Mouse (Mus musculus): ENCODE measurements at regions not wholly inside any gene's neighbourhood (a gene's known extent, or its start where the extent isn't known, plus 50 kb on each side); places are given as distances from the start of the nearest gene placed in this dataset.

DNA sequence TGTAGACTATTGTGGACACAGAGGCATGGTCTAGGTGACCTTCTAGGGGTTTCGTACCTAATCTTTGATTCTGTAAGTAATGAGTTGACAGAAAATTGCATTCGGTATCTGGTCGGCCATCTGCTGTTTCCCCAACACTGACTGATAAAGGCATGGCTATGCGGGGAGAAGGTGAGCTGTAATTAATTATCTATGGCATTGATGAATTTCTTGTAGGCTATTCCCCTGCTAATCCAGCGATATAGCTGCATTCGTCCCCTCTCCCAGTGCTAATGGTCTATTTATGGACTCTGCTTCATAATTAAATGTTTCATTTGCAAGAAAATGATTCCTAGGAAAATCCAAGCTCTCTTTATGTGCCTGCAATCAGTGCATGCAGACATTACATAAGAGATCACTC, 136.5 kb downstream of the C1d start:
- 59% methylated on average over 6 of the region's 6 CpGs for WGBS
- DNase-seq (ENCODE audit: low spot score) = no peak
- Histone ChIP-seq H3K36me3 (ENCODE audit: control insufficient read depth, insufficient read depth, low read length) (no peaks in the 10 kb centered on the region), H3K4me3 (ENCODE audit: low read depth, low read length) (no peak overlapping the region), H3K27ac (ENCODE audit: low read depth) (no peak overlapping the region), H3K9ac (ENCODE audit: low read length) (no peak overlapping the region), H3K27me3 (replicated peaks; ENCODE audit: control insufficient read depth, insufficient read depth, low read length) (no peaks in the 10 kb centered on the region), H3K4me1 (replicated peaks; ENCODE audit: control insufficient read depth, insufficient read depth, low read length) (no peaks in the 10 kb centered on the region), H3K9me3 (ENCODE audit: control insufficient read depth, low read length) (no peaks in the 10 kb centered on the region), H3K4me2 (ENCODE audit: low read length) (no peak overlapping the region)
- ATAC-seq (replicated peaks; ENCODE audit: low FRiP score, low TSS enrichment, low read depth) = no peak

DNA sequence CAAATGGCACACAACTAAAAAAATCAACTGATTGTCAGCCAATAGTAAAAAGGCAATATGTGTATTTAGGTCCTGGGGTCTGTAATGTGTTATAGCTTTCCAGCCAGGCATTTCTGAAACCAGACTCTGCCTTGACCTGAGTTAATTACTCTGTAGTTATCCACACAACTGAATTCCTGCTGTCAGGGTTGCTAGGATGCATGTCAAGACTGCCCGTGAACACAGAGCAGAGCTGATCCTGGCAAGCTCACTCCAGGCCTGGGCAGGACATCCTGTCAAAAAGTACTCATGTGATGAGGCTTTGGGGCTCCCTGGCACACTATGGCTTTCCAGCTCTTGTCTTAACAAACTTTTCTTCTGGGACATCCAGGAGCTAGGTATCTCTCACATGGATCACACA, 157.2 kb downstream of the C1d start:
- no peak overlapping the region for H3K4me2 ChIP-seq (ENCODE audit: low read length)
- 10% methylated on average over 1 of the region's 1 CpGs for WGBS
- H3K27ac ChIP-seq (ENCODE audit: low read depth) = no peak overlapping the region
- H3K36me3 ChIP-seq (ENCODE audit: control insufficient read depth, insufficient read depth, low read length) = no peaks in the 10 kb centered on the region
- H3K4me1 ChIP-seq (replicated peaks; ENCODE audit: control insufficient read depth, insufficient read depth, low read length) = no peaks in the 10 kb centered on the region
- ATAC-seq (replicated peaks; ENCODE audit: low FRiP score, low TSS enrichment, low read depth) (no peak), DNase-seq (ENCODE audit: low spot score) (no peak)
- no peak overlapping the region for H3K9ac ChIP-seq (ENCODE audit: low read length)
- H3K9me3 ChIP-seq (ENCODE audit: control insufficient read depth, low read length) = no peaks in the 10 kb centered on the region
- H3K4me3 ChIP-seq (ENCODE audit: low read depth, low read length) = no peak overlapping the region
- H3K27me3 ChIP-seq (replicated peaks; ENCODE audit: control insufficient read depth, insufficient read depth, low read length) = no peaks in the 10 kb centered on the region

DNA sequence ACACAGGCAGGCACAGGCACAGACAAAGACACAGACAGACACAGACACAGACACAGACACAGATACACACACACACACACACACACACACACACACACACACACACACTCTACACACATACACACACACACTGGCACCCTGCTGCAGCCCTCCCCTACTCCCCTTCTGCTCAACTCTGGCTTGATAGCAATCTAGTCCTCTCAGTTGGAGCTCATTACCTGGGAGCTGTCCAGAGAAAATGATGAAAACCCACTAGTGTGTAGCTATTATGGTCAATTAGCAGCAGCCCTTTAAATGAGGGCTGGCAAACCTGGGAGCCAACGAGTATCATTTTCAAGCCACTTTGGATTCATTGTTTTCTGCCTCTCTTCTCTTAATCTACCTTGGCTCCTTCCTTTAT, 157.8 kb downstream of the C1d start:
- 72% methylated on average over 1 of the region's 1 CpGs for WGBS
- Histone ChIP-seq H3K36me3 (ENCODE audit: control insufficient read depth, insufficient read depth, low read length) (no peaks in the 10 kb centered on the region), H3K4me1 (replicated peaks; ENCODE audit: control insufficient read depth, insufficient read depth, low read length) (no peaks in the 10 kb centered on the region), H3K9me3 (ENCODE audit: control insufficient read depth, low read length) (no peaks in the 10 kb centered on the region), H3K4me2 (ENCODE audit: low read length) (no peak overlapping the region), H3K27ac (ENCODE audit: low read depth) (no peak overlapping the region), H3K4me3 (ENCODE audit: low read depth, low read length) (no peak overlapping the region), H3K9ac (ENCODE audit: low read length) (no peak overlapping the region), H3K27me3 (replicated peaks; ENCODE audit: control insufficient read depth, insufficient read depth, low read length) (no peaks in the 10 kb centered on the region)
- DNase-seq (ENCODE audit: low spot score) = no peak
- no peak for ATAC-seq (replicated peaks; ENCODE audit: low FRiP score, low TSS enrichment, low read depth)

- H3K4me1 ChIP-seq (replicated peaks; ENCODE audit: control insufficient read depth, insufficient read depth, low read length) = no peaks in the 10 kb centered on the region
These were observed 160.4 kb downstream of the C1d start for GRCm38 (mm10) chr11:17417656-17418289.

GRCm38 (mm10) chr11:17442133-17442532, 184.8 kb downstream of the C1d start:
- WGBS = 54% methylated on average over 4 of the region's 4 CpGs
- ATAC-seq (replicated peaks; ENCODE audit: low FRiP score, low TSS enrichment, low read depth) (no peak), DNase-seq (ENCODE audit: low spot score) (no peak)

More at GRCm38 (mm10) chr11:17417656-17418289, 160.4 kb downstream of the C1d start:
- Histone ChIP-seq H3K27ac (ENCODE audit: low read depth) (no peak overlapping the region), H3K4me3 (ENCODE audit: low read depth, low read length) (no peak overlapping the region), H3K27me3 (replicated peaks; ENCODE audit: control insufficient read depth, insufficient read depth, low read length) (no peaks in the 10 kb centered on the region), H3K9me3 (ENCODE audit: control insufficient read depth, low read length) (no peaks in the 10 kb centered on the region; the same call in 1 of the 2 replicates), H3K9ac (ENCODE audit: low read length) (no peak overlapping the region), H3K4me2 (ENCODE audit: low read length) (no peak overlapping the region), H3K36me3 (ENCODE audit: control insufficient read depth, insufficient read depth, low read length) (no peaks in the 10 kb centered on the region)
- DNase-seq (ENCODE audit: low spot score) = no peak
- no peak for ATAC-seq (replicated peaks; ENCODE audit: low FRiP score, low TSS enrichment, low read depth)
- 46% methylated on average over 4 of the region's 4 CpGs for WGBS

DNA sequence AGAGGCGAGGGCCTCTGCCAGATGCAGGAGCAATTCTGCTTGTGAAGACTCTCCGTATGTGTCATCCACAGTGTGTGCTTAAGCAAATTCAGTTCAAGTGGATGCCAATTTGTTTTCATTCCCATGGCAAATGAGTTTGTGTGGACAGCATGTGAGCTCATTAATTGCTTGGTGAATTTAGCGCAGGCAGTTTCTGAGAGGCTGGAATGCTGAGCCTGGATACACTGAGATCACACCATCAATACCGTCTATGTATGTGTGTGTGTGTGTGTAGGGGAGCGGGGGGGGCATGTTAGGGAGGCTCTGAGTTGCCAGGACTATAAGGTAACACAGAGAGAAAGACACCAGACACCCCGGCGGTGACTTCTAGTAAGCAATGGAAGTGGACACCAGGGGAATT, 191.9 kb downstream of the C1d start:
- no peak overlapping the region for H3K27ac ChIP-seq (ENCODE audit: low read depth)
- no peak for DNase-seq (ENCODE audit: low spot score)
- H3K9me3 ChIP-seq (ENCODE audit: control insufficient read depth, low read length) = no peaks in the 10 kb centered on the region
- no peaks in the 10 kb centered on the region for H3K27me3 ChIP-seq (replicated peaks; ENCODE audit: control insufficient read depth, insufficient read depth, low read length)
- peaks cover 5% of the 10 kb centered on the region; the same call in 1 of the 2 replicates for H3K4me1 ChIP-seq (replicated peaks; ENCODE audit: control insufficient read depth, insufficient read depth, low read length)
- no peak overlapping the region for H3K4me2 ChIP-seq (ENCODE audit: low read length)
- H3K4me3 ChIP-seq (ENCODE audit: low read depth, low read length) = no peak overlapping the region
- no peak for ATAC-seq (replicated peaks; ENCODE audit: low FRiP score, low TSS enrichment, low read depth)
- H3K9ac ChIP-seq (ENCODE audit: low read length) = no peak overlapping the region
- no peaks in the 10 kb centered on the region for H3K36me3 ChIP-seq (ENCODE audit: control insufficient read depth, insufficient read depth, low read length)
- WGBS = 79% methylated on average over 7 of the region's 7 CpGs

More at GRCm38 (mm10) chr11:17442133-17442532, 184.8 kb downstream of the C1d start:
- no peak overlapping the region for H3K4me3 ChIP-seq (ENCODE audit: low read depth, low read length)
- no peak overlapping the region for H3K27ac ChIP-seq (ENCODE audit: low read depth)
- no peak overlapping the region for H3K4me2 ChIP-seq (ENCODE audit: low read length)
- H3K27me3 ChIP-seq (replicated peaks; ENCODE audit: control insufficient read depth, insufficient read depth, low read length) = no peaks in the 10 kb centered on the region
- H3K9me3 ChIP-seq (ENCODE audit: control insufficient read depth, low read length) = no peaks in the 10 kb centered on the region
- H3K36me3 ChIP-seq (ENCODE audit: control insufficient read depth, insufficient read depth, low read length) = no peaks in the 10 kb centered on the region
- no peaks in the 10 kb centered on the region for H3K4me1 ChIP-seq (replicated peaks; ENCODE audit: control insufficient read depth, insufficient read depth, low read length)
- no peak overlapping the region for H3K9ac ChIP-seq (ENCODE audit: low read length)

- Histone ChIP-seq H3K4me3 (ENCODE audit: low read depth, low read length) (no peak overlapping the region), H3K36me3 (ENCODE audit: control insufficient read depth, insufficient read depth, low read length) (no peaks in the 10 kb centered on the region), H3K4me1 (replicated peaks; ENCODE audit: control insufficient read depth, insufficient read depth, low read length) (peaks cover 5% of the 10 kb centered on the region; the same call in 1 of the 2 replicates), H3K27me3 (replicated peaks; ENCODE audit: control insufficient read depth, insufficient read depth, low read length) (no peaks in the 10 kb centered on the region), H3K9ac (ENCODE audit: low read length) (no peak overlapping the region), H3K9me3 (ENCODE audit: control insufficient read depth, low read length) (no peaks in the 10 kb centered on the region), H3K4me2 (ENCODE audit: low read length) (no peak overlapping the region), H3K27ac (ENCODE audit: low read depth) (no peak overlapping the region)
- WGBS = 60% methylated on average over 7 of the region's 7 CpGs
- no peak for DNase-seq (ENCODE audit: low spot score)
- no peak for ATAC-seq (replicated peaks; ENCODE audit: low FRiP score, low TSS enrichment, low read depth)
These were observed 193.1 kb downstream of the C1d start for GRCm38 (mm10) chr11:17450360-17451045.

DNA sequence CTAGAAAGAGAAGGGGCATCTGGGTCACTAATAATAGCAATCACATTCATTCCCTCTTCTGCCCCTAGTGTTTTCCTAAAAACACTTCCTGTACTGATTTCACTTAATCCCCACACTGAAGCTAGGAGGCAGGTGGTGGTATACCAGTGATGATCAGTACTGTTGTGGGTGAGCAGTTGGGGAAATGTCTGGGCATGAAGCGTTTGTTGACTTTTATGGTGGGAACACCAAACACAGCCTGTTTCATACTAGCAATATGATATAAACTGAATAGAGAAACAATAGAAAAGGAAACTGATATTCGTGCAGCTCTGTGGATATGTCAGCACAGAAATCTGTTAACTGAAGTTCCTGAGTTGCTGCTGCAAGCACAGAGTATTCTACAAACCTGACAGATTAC, 194.1 kb downstream of the C1d start:
- H3K36me3 ChIP-seq (ENCODE audit: control insufficient read depth, insufficient read depth, low read length) = no peaks in the 10 kb centered on the region
- DNase-seq (ENCODE audit: low spot score) = no peak
- H3K4me1 ChIP-seq (replicated peaks; ENCODE audit: control insufficient read depth, insufficient read depth, low read length) = peaks cover 5% of the 10 kb centered on the region; the same call in 1 of the 2 replicates
- no peaks in the 10 kb centered on the region for H3K9me3 ChIP-seq (ENCODE audit: control insufficient read depth, low read length)
- no peak overlapping the region for H3K27ac ChIP-seq (ENCODE audit: low read depth)
- 93% methylated on average over 2 of the region's 2 CpGs for WGBS
- no peak overlapping the region for H3K4me2 ChIP-seq (ENCODE audit: low read length)
- H3K4me3 ChIP-seq (ENCODE audit: low read depth, low read length) = no peak overlapping the region
- no peaks in the 10 kb centered on the region for H3K27me3 ChIP-seq (replicated peaks; ENCODE audit: control insufficient read depth, insufficient read depth, low read length)
- no peak for ATAC-seq (replicated peaks; ENCODE audit: low FRiP score, low TSS enrichment, low read depth)
- H3K9ac ChIP-seq (ENCODE audit: low read length) = no peak overlapping the region

DNA sequence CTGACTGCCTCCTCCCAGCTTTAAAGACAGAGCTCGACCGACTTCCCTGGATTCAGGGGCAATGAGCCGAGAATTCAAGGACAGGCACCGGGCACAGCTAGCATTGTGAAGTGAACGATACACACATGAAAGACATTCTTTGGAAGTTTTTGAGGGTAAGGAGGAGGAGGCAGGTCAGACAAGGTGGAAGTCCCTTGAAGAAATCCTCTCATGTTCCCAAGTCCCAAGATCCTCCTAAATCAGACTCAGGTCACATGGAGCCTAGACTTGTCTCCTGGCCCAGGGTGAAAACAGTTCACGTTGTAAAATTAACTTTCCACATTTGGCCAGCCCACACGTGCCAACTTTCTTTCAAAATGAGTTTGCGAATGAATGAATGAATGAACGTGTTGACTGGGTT, 196.2 kb downstream of the C1d start:
- Histone ChIP-seq H3K9ac (ENCODE audit: low read length) (no peak overlapping the region), H3K4me2 (ENCODE audit: low read length) (no peak overlapping the region), H3K4me1 (replicated peaks; ENCODE audit: control insufficient read depth, insufficient read depth, low read length) (peaks cover 5% of the 10 kb centered on the region; the same call in 1 of the 2 replicates), H3K27me3 (replicated peaks; ENCODE audit: control insufficient read depth, insufficient read depth, low read length) (no peaks in the 10 kb centered on the region), H3K9me3 (ENCODE audit: control insufficient read depth, low read length) (no peaks in the 10 kb centered on the region), H3K4me3 (ENCODE audit: low read depth, low read length) (no peak overlapping the region), H3K27ac (ENCODE audit: low read depth) (no peak overlapping the region), H3K36me3 (ENCODE audit: control insufficient read depth, insufficient read depth, low read length) (no peaks in the 10 kb centered on the region)
- no peak for DNase-seq (ENCODE audit: low spot score)
- no peak for ATAC-seq (replicated peaks; ENCODE audit: low FRiP score, low TSS enrichment, low read depth)
- WGBS = 71% methylated on average over 9 of the region's 9 CpGs

Measured in intestine, embryonic 14.5 days (tissue).